Mouse (Mus musculus): ENCODE measurements around the gene Hist1h2bg. TPM values are rescaled to one million over a fixed set of nuclear protein-coding genes. Genes with fewer than 3 reads are reported as not detected.
A peak's percentile ranks its signal among the peaks of the same experiment; 100 is the strongest.
"Not testable (repeated sequence)": the region's sequence is repeated elsewhere in the genome, so short reads cannot be mapped to it uniquely, and the experiment has no call there.

The Hist1h2bg gene
- polyA plus RNA-seq, 1 experiment from 2014 or later, result 1.3 TPM

DNA sequence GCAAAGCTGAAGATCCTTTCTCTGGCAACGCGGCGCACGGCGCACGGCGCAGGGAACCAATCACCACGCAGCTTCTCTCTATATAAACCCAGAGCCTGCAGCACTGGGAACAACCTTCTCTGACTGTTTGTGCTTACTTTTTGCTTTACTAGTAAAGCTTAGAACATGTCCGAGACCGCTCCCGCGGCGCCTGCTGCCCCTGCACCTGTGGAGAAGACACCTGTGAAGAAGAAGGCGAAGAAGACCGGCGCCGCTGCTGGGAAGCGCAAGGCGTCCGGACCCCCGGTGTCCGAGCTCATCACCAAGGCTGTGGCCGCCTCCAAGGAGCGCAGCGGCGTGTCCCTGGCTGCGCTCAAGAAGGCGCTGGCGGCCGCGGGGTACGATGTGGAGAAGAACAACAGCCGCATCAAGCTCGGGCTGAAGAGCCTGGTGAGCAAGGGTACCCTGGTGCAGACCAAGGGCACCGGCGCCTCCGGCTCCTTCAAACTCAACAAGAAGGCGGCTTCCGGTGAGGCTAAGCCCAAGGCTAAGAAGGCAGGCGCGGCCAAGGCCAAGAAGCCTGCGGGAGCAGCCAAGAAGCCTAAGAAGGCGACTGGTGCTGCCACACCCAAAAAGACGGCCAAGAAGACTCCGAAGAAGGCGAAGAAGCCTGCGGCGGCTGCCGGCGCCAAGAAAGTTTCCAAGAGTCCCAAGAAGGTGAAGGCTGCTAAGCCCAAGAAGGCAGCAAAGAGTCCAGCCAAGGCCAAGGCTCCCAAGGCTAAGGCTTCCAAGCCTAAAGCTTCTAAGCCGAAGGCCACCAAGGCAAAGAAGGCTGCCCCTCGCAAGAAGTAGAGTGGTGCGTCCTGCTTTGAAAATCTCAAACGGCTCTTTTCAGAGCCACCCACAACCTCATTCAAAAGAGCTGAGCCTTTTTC, 16.0 kb upstream of the Hist1h2bg start:
- H3K4me2 ChIP-seq (replicated peaks; ENCODE audit: low read depth, low read length), result peak overlapping the region; percentile 98
- DNase-seq (ENCODE audit: low spot score), result peak; percentile 93
- no peak for TF ChIP-seq EP300 (IDR thresholded peaks at IDR 0.05)
- no peak for TF ChIP-seq CTCF (IDR thresholded peaks at IDR 0.05)
- peak overlapping the region; percentile 94 for H3K27ac ChIP-seq (ENCODE audit: low read length)
- WGBS, result 1% methylated on average over 53 of the region's 54 CpGs
- no peaks in the 10 kb centered on the region for H3K27me3 ChIP-seq (replicated peaks; ENCODE audit: insufficient read depth, low read length)
- H3K9me3 ChIP-seq (ENCODE audit: low read length), result no peaks in the 10 kb centered on the region
- peak overlapping the region; percentile 56 for H3K4me3 ChIP-seq (ENCODE audit: low read depth, low read length)
- ATAC-seq, result peak; percentile 81
- H3K36me3 ChIP-seq (ENCODE audit: insufficient read depth, low read length), result no peaks in the 10 kb centered on the region
- no peaks in the 10 kb centered on the region for H3K4me1 ChIP-seq (ENCODE audit: insufficient read depth, low read depth, low read length)
- peak overlapping the region; percentile 66 for H3K9ac ChIP-seq (replicated peaks; ENCODE audit: low read depth)

DNA sequence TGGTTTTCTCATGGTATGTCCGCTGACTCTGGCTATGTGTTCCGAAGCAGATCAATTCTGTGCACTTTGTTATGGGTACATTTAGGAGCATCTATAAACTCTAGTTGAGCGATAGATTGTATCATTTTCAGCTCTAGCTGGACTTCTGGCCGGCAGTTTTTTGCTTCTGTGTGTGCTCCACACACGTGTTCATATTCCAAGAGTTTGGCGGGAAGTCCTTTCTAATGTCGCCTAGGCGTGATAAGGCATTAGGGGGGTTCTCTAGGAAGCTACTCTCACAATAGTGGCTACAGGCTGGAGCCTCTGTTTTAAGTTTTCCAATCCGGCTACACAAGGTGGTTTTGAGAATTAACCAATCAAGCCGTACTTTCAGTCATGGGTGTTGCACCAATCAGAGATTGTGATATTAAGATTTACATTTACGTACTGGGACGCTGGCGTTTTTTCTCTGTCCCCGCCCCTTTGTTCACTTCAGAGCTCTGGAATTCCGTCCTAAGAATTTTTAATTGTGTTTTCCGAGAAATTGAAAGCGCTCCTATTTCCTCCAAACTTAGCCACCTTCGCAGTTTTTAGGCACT, 15.3 kb upstream of the Hist1h2bg start:
- ATAC-seq, result peak; percentile 70
- WGBS, result under 1% methylated on average over 18 of the region's 18 CpGs
- Histone ChIP-seq H3K27ac (ENCODE audit: low read length) (peak overlapping the region; percentile 94), H3K4me1 (ENCODE audit: insufficient read depth, low read depth, low read length) (no peaks in the 10 kb centered on the region), H3K9ac (replicated peaks; ENCODE audit: low read depth) (peak overlapping the region; percentile 66), H3K4me2 (replicated peaks; ENCODE audit: low read depth, low read length) (peak overlapping the region; percentile 98), H3K27me3 (replicated peaks; ENCODE audit: insufficient read depth, low read length) (no peaks in the 10 kb centered on the region), H3K4me3 (ENCODE audit: low read depth, low read length) (peak overlapping the region; percentile 56), H3K36me3 (ENCODE audit: insufficient read depth, low read length) (no peaks in the 10 kb centered on the region), H3K9me3 (ENCODE audit: low read length) (no peaks in the 10 kb centered on the region)
- DNase-seq (ENCODE audit: low spot score), result peak; percentile 98
- TF ChIP-seq EP300 (IDR thresholded peaks at IDR 0.05), result peak; percentile 65; the same call in 1 of the 2 replicates
- TF ChIP-seq CTCF (IDR thresholded peaks at IDR 0.05), result no peak

DNA sequence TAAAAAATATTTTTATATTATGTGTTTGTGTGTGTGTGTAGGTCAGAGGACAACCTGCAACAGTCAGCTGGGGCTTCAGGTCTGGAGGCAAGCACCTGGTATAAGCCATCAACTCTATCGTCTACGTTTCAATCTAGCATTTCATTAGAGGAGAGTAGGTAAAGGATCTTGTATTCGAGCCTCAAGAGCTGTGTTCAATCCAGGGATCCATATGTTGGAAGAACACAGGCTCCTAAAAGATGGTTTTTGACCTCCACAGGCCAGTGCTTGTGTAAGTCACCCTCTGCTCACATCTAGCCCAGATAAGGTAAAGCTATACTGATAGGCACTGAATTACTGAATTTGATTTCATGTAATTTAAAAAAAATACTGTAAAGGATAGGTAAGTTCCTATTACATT, 14.3 kb upstream of the Hist1h2bg start:
- Histone ChIP-seq H3K4me1 (ENCODE audit: insufficient read depth, low read depth, low read length) (no peaks in the 10 kb centered on the region), H3K27me3 (replicated peaks; ENCODE audit: insufficient read depth, low read length) (no peaks in the 10 kb centered on the region), H3K27ac (ENCODE audit: low read length) (peak overlapping the region; percentile 26; the same call in 1 of the 2 replicates), H3K9ac (replicated peaks; ENCODE audit: low read depth) (no peak overlapping the region), H3K9me3 (ENCODE audit: low read length) (no peaks in the 10 kb centered on the region), H3K4me2 (replicated peaks; ENCODE audit: low read depth, low read length) (no peak overlapping the region), H3K4me3 (ENCODE audit: low read depth, low read length) (no peak overlapping the region), H3K36me3 (ENCODE audit: insufficient read depth, low read length) (no peaks in the 10 kb centered on the region)
- ATAC-seq, result no peak
- TF ChIP-seq CTCF (IDR thresholded peaks at IDR 0.05) (no peak), EP300 (IDR thresholded peaks at IDR 0.05) (no peak)
- WGBS, result 54% methylated on average over 3 of the region's 3 CpGs
- DNase-seq (ENCODE audit: low spot score), result no peak

DNA sequence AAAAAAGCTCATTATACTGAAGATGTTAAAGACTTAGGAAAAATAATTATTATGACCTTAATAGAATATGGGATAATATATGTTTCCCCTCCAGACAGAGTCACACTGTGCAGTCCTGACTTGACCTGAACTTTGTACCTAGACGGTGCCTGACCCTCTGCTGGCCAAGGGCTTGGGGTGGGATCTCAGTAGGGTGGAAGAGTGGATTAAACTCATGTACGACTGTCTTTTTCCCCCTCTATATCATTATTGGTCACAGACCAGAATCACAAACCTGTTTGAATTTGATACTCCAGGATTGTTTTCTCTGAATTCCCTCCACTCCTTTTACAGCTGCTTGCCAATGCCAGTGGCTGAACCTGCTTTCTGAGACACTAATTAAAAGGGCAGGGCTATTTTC, 10.5 kb upstream of the Hist1h2bg start:
- H3K4me2 ChIP-seq (replicated peaks; ENCODE audit: low read depth, low read length); H3K36me3 ChIP-seq (ENCODE audit: insufficient read depth, low read length); ATAC-seq; H3K4me1 ChIP-seq (ENCODE audit: insufficient read depth, low read depth, low read length); H3K27ac ChIP-seq (ENCODE audit: low read length); H3K4me3 ChIP-seq (ENCODE audit: low read depth, low read length); H3K27me3 ChIP-seq (replicated peaks; ENCODE audit: insufficient read depth, low read length); H3K9ac ChIP-seq (replicated peaks; ENCODE audit: low read depth); H3K9me3 ChIP-seq (ENCODE audit: low read length): not testable (repeated sequence)
- WGBS, result 13% methylated on average over 2 of the region's 2 CpGs
- peak; percentile 4 for DNase-seq (ENCODE audit: low spot score)

DNA sequence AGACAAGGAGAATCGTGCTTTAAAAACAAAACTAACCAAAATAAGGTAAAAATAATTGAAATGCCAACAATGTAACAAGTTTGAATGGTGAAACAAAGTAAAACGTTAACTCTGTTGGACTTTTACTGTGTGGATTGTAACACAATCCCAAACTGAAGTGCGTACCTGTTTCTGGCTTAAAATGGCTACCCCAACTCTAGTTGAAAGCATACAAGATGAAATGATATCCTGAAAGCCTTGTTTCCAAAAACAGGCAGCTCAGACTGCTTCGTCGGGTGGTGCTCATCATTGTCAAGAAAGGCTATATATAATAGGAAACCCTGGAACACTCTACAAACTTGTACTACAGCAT, 9.7 kb upstream of the Hist1h2bg start:
- H3K27me3 ChIP-seq (replicated peaks; ENCODE audit: insufficient read depth, low read length); H3K9ac ChIP-seq (replicated peaks; ENCODE audit: low read depth); H3K36me3 ChIP-seq (ENCODE audit: insufficient read depth, low read length); ATAC-seq; H3K4me3 ChIP-seq (ENCODE audit: low read depth, low read length); H3K9me3 ChIP-seq (ENCODE audit: low read length); H3K27ac ChIP-seq (ENCODE audit: low read length); H3K4me1 ChIP-seq (ENCODE audit: insufficient read depth, low read depth, low read length); DNase-seq (ENCODE audit: low spot score): not testable (repeated sequence)
- 0% methylated on average over 2 of the region's 5 CpGs for WGBS
- H3K4me2 ChIP-seq (replicated peaks; ENCODE audit: low read depth, low read length), result peak overlapping the region; percentile 70

DNA sequence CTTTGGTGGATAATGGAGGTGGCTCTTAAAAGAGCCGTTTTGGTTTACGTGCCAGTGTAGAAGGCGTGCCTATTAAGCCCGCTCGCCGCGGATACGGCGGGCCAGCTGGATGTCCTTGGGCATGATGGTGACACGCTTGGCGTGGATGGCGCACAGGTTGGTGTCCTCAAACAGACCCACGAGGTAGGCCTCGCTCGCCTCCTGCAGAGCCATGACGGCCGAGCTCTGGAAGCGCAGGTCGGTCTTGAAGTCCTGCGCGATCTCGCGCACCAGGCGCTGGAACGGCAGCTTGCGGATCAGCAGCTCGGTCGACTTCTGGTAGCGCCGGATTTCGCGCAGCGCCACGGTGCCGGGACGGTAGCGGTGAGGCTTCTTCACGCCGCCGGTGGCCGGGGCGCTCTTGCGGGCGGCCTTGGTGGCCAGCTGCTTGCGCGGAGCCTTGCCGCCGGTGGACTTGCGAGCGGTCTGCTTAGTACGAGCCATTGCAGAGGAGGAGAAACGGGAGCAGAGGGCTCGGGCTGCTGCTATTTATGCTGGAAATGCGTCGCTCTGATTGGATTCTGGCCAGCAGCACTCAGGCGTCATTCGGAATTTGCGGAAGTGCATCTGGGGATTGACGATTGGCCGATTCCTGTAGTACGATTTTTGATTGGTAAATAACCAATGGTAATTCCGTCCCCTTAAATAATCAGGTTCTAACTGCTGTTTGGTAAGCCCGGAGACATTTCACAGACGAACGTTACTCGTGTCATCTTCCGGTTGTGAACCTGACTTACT, 9.1 kb upstream of the Hist1h2bg start, which contains the start of gene Hist1h3e:
Gene Hist1h3e, minus strand, starts transcription at position 487 of the 777 bp plus-strand sequence.
- H3K4me1 ChIP-seq (ENCODE audit: insufficient read depth, low read depth, low read length), result not testable (repeated sequence)
- under 1% methylated on average over 42 of the region's 67 CpGs for WGBS

More for the DNA sequence above, 9.1 kb upstream of the Hist1h2bg start, which contains the start of gene Hist1h3e:
- not testable (repeated sequence) for H3K27me3 ChIP-seq (replicated peaks; ENCODE audit: insufficient read depth, low read length); H3K9me3 ChIP-seq (ENCODE audit: low read length); H3K36me3 ChIP-seq (ENCODE audit: insufficient read depth, low read length)
- DNase-seq (ENCODE audit: low spot score) (peak; percentile 99), ATAC-seq (peak; percentile 90)
- H3K4me2 ChIP-seq (replicated peaks; ENCODE audit: low read depth, low read length), result peak within 1 kb of the TSS; percentile 70
- peak within 1 kb of the TSS; percentile 38 for H3K4me3 ChIP-seq (ENCODE audit: low read depth, low read length)
- peak within 1 kb of the TSS; percentile 51 for H3K9ac ChIP-seq (replicated peaks; ENCODE audit: low read depth)
- peak within 1 kb of the TSS; percentile 91 for H3K27ac ChIP-seq (ENCODE audit: low read length)
- TF ChIP-seq CTCF (IDR thresholded peaks at IDR 0.05), result 0 out of 2 replicates have a peak, but pooled peaks have one; percentile 17

All from lung, postnatal 0 days (tissue).